Mouse (Mus musculus) lung, postnatal 0 days (tissue): ENCODE results near the gene Gm10134. TPM values are rescaled to one million over a fixed set of nuclear protein-coding genes. Genes with fewer than 3 reads are reported as not detected.
A peak's percentile ranks its signal among the peaks of the same experiment; 100 is the strongest.

Source experiments
- ATAC-seq: fragments of 200-750 bp; cut with Nextera tagmentation; 2 replicates; pipeline ENCODE4 v1.8.0; 2017; ENCODE audit warnings: moderate library complexity
- DNase-seq: peaks from one replicate; pipeline ENCODE4 v3.0.0-alpha.2; 2016; ENCODE audit warnings: low spot score
- H3K27ac ChIP-seq: fragments of 300-500 bp; sonication (generic); 2 replicates; pipeline ENCODE4 v1.5.1; 2014; ENCODE audit warnings: antibody characterized with exemption, mild to moderate bottlenecking, low read length, mixed read lengths
- H3K27me3 ChIP-seq: fragments of 300-500 bp; sonication (generic); replicated peaks from 2 replicates; pipeline ENCODE4 v1.6.1; 2014; ENCODE audit warnings: low read length, mixed read lengths; ENCODE audit not compliant: insufficient read depth
- H3K36me3 ChIP-seq: fragments of 300-500 bp; sonication (generic); 2 replicates; pipeline ENCODE4 v1.6.1; 2014; ENCODE audit warnings: low read length, mixed read lengths; ENCODE audit not compliant: insufficient read depth
- H3K4me1 ChIP-seq: fragments of 300-500 bp; sonication (generic); 2 replicates; pipeline ENCODE4 v1.6.1; 2014; ENCODE audit warnings: antibody characterized with exemption, low read depth, low read length, mixed read lengths; ENCODE audit not compliant: insufficient read depth
- H3K4me2 ChIP-seq: fragments of 300-500 bp; sonication (generic); replicated peaks from 2 replicates; pipeline ENCODE4 v1.6.1; 2014; ENCODE audit warnings: low read depth, mild to moderate bottlenecking, low read length, moderate library complexity, mixed read lengths
- H3K4me3 ChIP-seq: fragments of 300-500 bp; sonication (generic); 2 replicates; pipeline ENCODE4 v1.5.1; 2014; ENCODE audit warnings: low read depth, low read length
- H3K9ac ChIP-seq: fragments of 300-500 bp; sonication (generic); replicated peaks from 2 replicates; pipeline ENCODE4 v1.6.1; 2014; ENCODE audit warnings: low read depth, mild to moderate bottlenecking
- H3K9me3 ChIP-seq: fragments of 300-500 bp; sonication (generic); 2 replicates; pipeline ENCODE4 v1.6.1; 2016; ENCODE audit warnings: low read length, mixed read lengths
- CTCF ChIP-seq: IDR thresholded peaks from 2 replicates; pipeline ENCODE4 v1.5.1; 2016; ENCODE audit warnings: antibody characterized with exemption, mild to moderate bottlenecking
- EP300 ChIP-seq: IDR thresholded peaks from 2 replicates; pipeline ENCODE4 v1.6.1; 2016; ENCODE audit warnings: antibody characterized with exemption, mild to moderate bottlenecking, control low read depth
- WGBS: fragments of 180-500 bp; shearing (Covaris S2); extraction: QIAGEN DNeasy Blood & Tissue Kit; methylation state at CpG from one replicate; pipeline ENCODE4 v1.1.7; 2014; 5-methylcytosine and 5-hydroxymethylcytosine counted together
- polyA plus RNA-seq: library from polyadenylated mRNA; unstranded; fragments of >200 nt; fragmentation: Nextera tagmentation; extraction: Ambion mirVana; gene quantifications from 2 replicates; pipeline ENCODE4 v1.2.1, GENCODE M21; 2015

Gene Gm10134
- polyA plus RNA-seq, 1 experiment from 2014 or later, result 6.1 TPM

GRCm38 (mm10) chr2:28483861-28484260 lies 22.0 kb upstream of the Gm10134 start:
- no peak for ATAC-seq
- 50% methylated on average over 2 of the region's 2 CpGs for WGBS

GRCm38 (mm10) chr2:28494521-28494920 lies 11.4 kb upstream of the Gm10134 start:
- WGBS, result 61% methylated on average over 2 of the region's 2 CpGs
- DNase-seq (no peak), ATAC-seq (no peak)
- Histone ChIP-seq H3K4me1 (no peaks in the 10 kb centered on the region), H3K27me3 (no peaks in the 10 kb centered on the region), H3K36me3 (no peaks in the 10 kb centered on the region), H3K27ac (no peak overlapping the region), H3K4me2 (no peak overlapping the region), H3K9me3 (no peaks in the 10 kb centered on the region), H3K9ac (no peak overlapping the region), H3K4me3 (no peak overlapping the region)
- no peak for TF ChIP-seq CTCF
- TF ChIP-seq EP300, result no peak

More at GRCm38 (mm10) chr2:28483861-28484260, 22.0 kb upstream of the Gm10134 start:
- no peak overlapping the region for H3K4me3 ChIP-seq
- no peak for DNase-seq
- no peaks in the 10 kb centered on the region for H3K36me3 ChIP-seq
- no peak overlapping the region for H3K4me2 ChIP-seq
- H3K27ac ChIP-seq, result no peak overlapping the region
- TF ChIP-seq CTCF, result no peak
- no peak for TF ChIP-seq EP300
- H3K9ac ChIP-seq, result no peak overlapping the region
- no peaks in the 10 kb centered on the region for H3K4me1 ChIP-seq
- H3K27me3 ChIP-seq, result no peaks in the 10 kb centered on the region
- H3K9me3 ChIP-seq, result no peaks in the 10 kb centered on the region

- Histone ChIP-seq H3K27ac (no peak overlapping the region), H3K4me1 (no peaks in the 10 kb centered on the region), H3K36me3 (no peaks in the 10 kb centered on the region), H3K4me2 (no peak overlapping the region), H3K27me3 (no peaks in the 10 kb centered on the region), H3K4me3 (no peak overlapping the region), H3K9me3 (no peaks in the 10 kb centered on the region), H3K9ac (no peak overlapping the region)
- TF ChIP-seq EP300 (no peak), CTCF (peak; percentile 44)
- WGBS, result 54% methylated on average over 14 of the region's 14 CpGs
- ATAC-seq, result no peak
- peak; percentile 60 for DNase-seq
These were observed 10.6 kb upstream of the Gm10134 start for GRCm38 (mm10) chr2:28495207-28495756.

DNA sequence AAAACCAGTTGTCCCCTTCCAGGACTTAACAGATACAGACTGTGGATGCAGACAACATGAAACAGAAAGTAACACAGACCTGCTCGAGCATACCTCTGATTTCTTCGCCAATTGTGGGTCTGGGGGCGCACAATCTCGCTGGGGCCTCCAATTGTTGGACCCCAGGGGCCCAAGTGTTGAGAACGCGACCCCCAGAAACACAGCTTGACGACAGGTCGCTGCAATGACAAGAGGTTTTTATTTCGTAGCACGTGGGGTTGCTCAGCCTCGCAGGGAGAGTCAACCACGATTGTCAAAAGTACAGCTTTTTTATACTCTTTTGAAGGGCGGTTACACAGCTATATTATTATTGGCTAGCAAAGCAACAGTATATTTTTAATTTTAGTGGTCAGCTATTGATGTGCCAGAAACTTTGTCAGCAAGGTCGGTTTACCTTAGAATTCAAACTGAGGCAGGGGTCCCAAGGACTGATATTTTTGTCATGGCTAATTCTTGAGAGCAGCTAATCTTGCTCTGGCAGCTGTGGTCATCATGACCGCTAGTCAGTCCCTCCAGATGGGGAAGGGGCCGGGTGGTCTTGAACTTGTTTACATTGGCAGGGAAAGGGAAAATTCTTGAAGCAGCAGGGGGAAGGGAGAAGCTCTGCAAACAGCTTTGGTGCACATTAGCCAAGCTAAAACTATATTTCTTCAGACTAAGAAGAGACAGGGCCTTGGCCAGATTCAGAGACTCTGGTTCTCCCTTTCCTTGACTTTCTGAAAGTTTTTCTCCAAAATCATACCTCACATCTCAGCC lies 9.9 kb upstream of the Gm10134 start:
- Histone ChIP-seq H3K27ac (no peak overlapping the region), H3K36me3 (no peaks in the 10 kb centered on the region), H3K4me2 (no peak overlapping the region), H3K9me3 (no peaks in the 10 kb centered on the region), H3K4me1 (no peaks in the 10 kb centered on the region), H3K27me3 (no peaks in the 10 kb centered on the region), H3K4me3 (no peak overlapping the region), H3K9ac (no peak overlapping the region)
- DNase-seq, result no peak
- WGBS, result 76% methylated on average over 16 of the region's 16 CpGs
- no peak for TF ChIP-seq CTCF
- no peak for TF ChIP-seq EP300
- no peak for ATAC-seq

DNA sequence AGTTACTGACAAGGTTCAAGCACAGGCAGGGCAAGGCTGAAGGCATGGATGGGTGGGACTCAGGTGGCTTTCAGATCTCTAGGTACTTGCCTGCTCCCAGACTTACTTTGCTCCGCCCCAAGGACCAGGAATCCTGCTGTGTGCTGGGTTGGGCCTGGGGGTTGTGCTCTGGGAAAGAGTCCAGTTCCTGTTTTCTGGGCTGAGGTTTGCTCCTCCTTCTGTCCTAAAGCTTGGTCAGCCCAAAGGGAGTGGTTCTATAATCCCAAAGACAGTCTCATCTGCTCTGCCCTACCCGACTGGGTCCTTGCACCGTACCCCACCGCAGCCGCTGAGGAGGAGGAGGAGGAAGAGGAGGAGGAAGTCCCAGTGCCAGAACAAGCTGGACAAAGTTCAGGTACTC lies 9.2 kb upstream of the Gm10134 start, which contains the start of gene Gbgt1:
Gene Gbgt1, plus strand, starts transcription at position 221 of the 400 bp plus-strand sequence.
- Histone ChIP-seq H3K27me3 (no peaks in the 10 kb centered on the region), H3K27ac (no peak within 1 kb of the TSS), H3K9me3 (no peaks in the 10 kb centered on the region), H3K4me2 (0 out of 2 replicates have a peak within 1 kb of the TSS, but pooled peaks have one; percentile 1), H3K4me1 (no peaks in the 10 kb centered on the region), H3K9ac (no peak within 1 kb of the TSS), H3K4me3 (no peak within 1 kb of the TSS), H3K36me3 (no peaks in the 10 kb centered on the region)
- WGBS, result 67% methylated on average over 5 of the region's 5 CpGs
- DNase-seq (peak; percentile 30), ATAC-seq (peak; percentile 17)
- TF ChIP-seq EP300 (no peak), CTCF (no peak)

- Histone ChIP-seq H3K27ac (no peak overlapping the region), H3K4me1 (no peaks in the 10 kb centered on the region), H3K4me2 (no peak overlapping the region), H3K4me3 (no peak overlapping the region), H3K9me3 (no peaks in the 10 kb centered on the region), H3K9ac (no peak overlapping the region), H3K36me3 (no peaks in the 10 kb centered on the region), H3K27me3 (no peaks in the 10 kb centered on the region)
- no peak for DNase-seq
- no peak for ATAC-seq
- TF ChIP-seq CTCF (no peak), EP300 (no peak)
- 83% methylated on average over 5 of the region's 5 CpGs for WGBS
These were observed 8.3 kb upstream of the Gm10134 start for GRCm38 (mm10) chr2:28497561-28497960.
